Mouse (Mus musculus): ENCODE data around the gene Bri3.
"Not testable (repeated sequence)": the region's sequence is repeated elsewhere in the genome, so short reads cannot be mapped to it uniquely, and the experiment has no call there.

Gene Bri3

DNA sequence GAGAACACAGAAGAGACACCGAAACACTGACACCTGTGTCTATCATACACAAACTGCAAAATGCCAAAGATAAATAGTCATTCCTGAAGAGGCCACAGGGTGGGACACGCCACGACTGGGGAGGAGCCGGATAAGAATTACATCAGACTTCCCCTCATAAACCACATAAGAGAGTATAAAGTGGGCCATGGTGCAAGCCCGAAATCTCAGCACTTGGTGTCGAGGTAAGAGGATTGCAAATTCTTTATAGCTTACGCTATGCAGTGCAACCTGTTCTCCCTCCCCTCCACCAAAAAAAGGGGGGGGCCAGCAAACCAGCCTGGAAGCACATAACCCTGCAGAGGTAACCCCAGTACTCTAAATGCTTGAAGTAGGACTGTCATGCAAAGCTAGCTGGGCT is 50.7 kb downstream of the Bri3 start:
- no peak for DNase-seq (ENCODE audit: low spot score in 2 of 2)

DNA sequence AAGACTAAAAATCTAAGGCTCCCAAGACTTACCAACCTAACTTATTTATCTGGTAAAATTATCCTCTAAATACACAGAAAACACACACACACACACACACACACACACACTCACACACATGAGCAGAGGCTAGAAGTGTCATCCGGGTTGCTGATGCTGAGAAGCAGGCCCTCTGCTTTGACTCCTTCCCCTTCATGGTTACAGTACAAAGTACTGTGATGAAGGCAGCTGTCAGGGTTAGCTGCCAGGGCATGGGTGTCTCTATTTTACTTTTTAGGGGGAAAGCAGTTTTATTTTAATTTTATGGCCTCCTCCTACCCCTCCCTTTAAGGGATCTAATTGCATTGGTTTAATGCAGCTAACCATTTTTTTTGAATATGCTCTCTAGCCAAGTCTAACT is 51.1 kb downstream of the Bri3 start:
- no peak for DNase-seq (ENCODE audit: low spot score in 2 of 2)

DNA sequence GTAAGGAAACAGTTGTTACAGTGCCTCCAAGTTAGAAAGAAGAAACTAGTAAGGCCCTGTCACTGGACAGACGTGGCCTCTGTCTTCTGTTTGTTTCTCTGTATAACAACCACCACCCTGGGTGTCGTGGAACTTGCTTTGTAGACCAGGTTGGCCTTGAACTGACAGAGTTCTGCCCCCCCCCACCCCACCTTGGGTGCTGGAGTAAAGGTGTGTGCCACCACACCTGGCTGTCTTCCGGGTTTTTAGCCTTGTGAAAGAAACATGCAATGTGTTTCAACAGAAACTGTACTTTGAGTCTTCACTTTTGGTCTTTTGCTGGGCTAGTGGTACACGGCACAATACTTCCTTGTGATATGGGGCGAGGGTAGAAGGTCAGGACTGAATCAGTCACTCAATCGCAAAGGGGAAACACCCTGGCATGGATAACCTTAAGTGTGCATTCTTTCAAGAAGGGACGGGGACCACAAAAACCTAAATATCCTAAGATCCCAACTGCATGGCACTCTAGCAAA is 51.9 kb downstream of the Bri3 start:
- no peak for DNase-seq (ENCODE audit: low spot score in 2 of 2)

DNA sequence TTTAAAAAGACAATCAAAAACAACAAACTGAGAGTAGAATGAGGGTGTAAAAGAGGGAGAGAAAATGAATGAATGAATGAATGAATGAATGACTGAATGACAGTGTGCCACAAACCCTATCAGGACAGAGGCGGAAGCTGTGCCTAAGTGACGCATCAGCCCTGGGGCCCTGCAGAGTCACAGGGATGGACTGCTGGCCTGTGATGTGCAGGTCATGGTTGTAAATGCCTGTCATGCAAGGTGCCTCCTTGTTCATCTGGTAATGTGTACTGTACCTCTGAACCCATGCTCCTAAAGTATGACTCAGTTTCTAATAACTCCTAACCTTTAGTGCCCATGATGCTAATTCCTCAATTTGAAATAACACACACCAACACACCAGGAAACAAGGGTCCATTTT is 58.8 kb downstream of the Bri3 start:
- DNase-seq (ENCODE audit: low spot score in 2 of 2): no peak

DNA sequence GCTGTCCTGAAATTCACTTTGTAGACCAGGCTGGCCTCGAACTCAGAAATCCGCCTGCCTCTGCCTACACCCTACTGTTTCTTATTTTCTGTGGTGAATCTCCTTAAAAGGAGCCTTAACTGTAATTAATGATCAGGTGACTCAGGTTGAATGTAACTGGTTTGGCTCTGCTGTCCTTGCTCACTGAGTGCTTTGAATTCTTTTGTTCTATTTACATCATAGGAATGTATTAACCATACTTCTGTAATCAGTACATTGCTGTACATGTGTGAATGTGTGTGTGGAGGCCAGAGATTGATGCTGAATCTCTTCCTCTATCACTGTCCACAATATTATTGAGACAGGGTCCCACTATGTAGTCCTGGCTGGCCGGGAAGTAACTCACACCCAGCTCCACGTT is 64.7 kb downstream of the Bri3 start:
- DNase-seq (ENCODE audit: low spot score in 2 of 2): no peak

DNA sequence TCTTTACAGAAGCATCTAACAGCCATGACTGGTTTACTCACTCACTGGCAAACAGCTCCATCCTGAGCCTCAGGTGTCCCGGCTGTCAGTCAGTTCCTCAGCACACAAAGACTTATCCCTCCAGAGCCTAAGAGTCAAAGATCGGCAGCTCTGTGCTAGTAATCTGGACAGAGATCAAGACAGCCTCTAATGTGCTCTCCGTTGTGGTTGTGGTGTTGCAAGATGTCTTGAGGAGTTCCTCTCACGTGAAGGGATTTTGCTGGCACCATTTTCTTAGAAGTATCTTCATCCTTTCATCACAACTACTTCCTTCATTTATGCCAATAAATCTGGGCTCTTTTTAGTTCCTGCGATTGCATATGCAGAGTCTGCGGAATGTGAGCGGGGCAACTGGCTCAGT is 67.9 kb downstream of the Bri3 start:
- DNase-seq (ENCODE audit: low spot score in 2 of 2): no peak

DNA sequence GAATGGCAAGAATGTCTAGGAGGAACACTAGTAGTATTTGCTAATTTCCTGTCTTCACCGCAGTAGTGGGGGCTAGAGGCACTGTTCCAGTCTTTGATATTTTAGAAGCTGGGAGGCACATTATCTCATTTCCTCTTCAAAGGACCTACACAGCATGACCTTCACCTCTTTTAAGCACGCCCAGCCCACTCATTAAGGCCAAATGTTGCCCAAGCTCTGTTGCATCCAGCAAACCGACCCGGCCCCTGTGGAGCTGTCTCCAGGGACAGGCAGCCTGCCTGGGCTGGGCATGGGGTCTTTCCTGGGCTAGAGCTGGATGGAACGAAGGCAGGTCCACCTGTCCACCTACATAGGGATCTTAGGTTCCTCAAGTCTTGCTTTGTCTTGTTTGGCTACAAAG is 69.1 kb downstream of the Bri3 start:
- DNase-seq (ENCODE audit: low spot score in 2 of 2): no peak

DNA sequence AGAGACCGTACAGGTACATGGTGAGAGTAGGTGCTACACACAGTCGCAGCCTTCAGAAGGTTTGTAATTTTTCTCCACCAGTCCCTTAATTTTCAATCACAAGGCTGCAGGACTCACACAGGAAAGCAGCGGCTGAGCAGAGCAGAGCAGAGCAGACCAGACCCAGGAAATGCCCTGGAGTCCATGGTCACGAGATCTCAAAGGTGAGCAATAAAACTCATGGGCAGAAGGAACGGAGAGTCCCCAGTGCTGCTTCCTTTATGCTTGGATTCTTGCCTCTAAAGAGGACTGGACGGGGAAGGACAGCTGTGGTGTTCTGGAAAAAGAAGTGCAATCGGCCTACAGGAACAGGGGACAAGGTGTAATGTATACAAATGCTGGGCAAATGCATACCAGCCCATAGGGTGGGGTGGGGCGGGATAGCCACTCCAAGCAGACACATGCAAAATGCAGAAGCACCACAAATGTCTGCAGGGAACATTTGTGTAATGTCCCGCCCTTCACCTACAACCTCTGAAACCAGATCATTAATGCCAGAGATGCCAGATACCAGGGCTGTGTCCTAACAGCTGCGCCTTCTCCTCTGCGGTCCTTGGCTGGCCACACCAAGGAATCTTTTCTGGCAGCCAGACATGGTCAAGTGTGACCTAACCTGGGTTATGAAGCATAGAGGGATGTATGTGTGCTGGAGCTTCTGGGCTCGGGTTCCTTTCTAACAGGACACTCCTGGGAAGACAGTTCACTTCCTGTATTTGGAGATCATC is 70.7 kb downstream of the Bri3 start:
- no peak for DNase-seq (ENCODE audit: low spot score in 2 of 2)

DNA sequence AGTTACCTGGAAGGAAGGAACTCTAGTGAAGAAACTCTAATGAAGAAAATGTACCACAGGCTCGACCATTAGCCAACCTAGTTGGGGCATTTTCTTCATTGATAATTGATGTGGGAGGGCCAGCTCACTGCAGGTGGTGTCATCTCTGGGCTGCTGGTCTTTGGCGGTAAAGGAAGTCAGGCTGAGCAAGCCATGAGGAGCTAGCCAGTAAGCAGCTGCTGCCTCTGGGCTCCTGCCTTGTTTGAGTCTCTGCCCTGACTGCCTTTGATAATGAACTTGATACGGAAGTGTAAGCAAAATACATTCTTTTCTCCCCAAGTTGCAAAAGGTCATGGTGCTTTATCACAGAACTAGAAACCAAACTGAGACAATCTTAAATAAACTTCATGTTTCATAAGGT is 72.2 kb downstream of the Bri3 start:
- no peak for DNase-seq (ENCODE audit: low spot score in 2 of 2)

DNA sequence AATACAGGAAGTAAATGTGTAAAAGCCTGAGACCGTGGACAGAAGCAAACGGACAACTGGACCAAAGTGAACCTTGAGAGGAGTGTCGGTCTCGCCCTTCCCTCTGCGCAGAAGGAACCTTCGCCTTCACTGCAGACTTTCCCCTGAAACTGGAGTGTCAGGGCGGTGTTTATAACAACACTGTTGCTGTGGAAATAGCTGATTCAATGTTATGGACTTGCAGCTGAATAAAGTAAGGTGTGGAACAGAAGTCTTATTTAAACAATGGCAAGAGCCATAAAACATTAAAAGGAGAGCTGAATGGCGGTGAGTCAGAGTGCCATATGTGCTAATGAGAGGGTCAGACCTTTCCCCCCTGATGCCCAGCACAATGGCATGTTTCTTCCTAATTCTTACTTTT is 73.2 kb downstream of the Bri3 start:
- no peak for DNase-seq (ENCODE audit: low spot score in 2 of 2)

DNA sequence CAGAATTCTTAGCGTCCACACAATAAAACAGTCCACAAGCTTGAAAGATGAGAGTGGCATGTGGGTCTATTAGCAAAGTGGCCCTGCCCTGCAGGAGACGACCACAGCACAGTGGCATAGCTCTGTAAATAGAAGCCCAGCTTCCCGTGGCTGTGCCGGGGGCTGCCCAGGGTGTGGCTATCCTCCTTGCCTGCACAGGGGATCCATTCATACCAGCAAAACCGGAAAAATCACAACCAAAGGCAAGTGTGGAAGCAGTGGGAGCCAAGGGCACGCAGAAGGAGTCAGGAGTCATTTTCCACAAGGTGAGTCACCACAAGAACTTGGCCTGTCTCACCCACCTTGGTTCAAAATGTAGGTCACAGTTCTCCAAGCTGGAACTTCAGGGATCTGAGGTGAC is 74.0 kb downstream of the Bri3 start:
- DNase-seq (ENCODE audit: low spot score in 2 of 2): no peak

DNA sequence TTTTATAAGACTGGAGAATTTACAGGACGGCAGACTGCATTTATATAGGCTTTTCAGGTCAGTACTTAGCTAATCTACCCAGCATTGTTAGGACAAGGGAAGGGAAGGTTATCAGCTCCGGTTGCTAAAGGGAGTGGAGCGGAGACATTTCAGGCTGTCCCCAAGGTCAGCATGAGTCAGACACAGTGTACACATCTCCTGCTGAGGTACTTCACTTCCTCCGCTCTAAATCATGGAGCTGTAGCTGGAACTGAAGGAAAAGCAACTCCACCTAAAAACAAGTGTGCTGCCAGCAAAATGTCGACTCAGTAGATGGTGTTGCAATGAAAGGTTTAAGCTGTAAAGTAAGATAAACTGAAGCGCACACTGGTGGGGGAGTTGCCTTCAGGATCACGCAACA is 77.4 kb downstream of the Bri3 start:
- DNase-seq (ENCODE audit: low spot score in 2 of 2): no peak

DNA sequence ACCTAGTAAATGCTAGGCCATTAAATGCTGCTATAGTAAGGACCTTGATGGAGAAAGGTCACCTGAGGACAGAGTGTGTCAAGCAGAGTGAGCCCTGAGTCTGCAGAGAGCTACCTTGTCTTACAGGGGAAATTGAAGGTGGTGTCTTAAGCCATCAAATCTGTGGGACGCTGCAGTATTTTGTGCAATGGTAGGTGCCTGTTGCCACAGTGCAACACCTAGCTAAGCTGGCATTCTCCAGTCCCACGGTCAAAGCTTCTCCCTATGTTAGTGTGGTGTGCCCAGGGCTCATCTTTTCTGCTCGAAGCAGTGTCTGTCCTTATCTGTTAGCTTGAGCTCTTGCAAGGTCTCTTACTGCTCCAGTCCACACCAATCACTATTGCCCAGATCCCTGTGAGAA is 78.5 kb downstream of the Bri3 start:
- no peak for DNase-seq (ENCODE audit: low spot score in 2 of 2)

DNA sequence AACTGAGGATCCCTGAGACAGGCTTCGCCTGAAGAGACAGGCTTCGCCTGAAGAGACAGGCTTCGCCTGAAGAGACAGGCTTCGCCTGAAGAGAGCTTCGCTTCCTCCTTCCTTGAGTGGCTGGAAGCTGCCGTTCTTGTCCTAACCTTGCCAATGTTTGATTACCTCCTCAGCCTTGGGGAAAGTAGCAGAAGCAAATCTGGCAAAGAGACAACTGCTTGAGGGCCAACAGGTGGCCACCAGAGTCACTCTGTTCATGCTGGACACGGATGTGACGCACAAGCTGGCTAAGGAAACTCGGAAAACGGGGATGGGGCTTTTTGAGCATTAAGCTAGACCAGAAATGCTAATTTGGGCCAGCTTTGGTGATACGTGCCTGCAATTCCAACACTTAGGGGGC is 89.8 kb downstream of the Bri3 start:
- no peak for DNase-seq (ENCODE audit: low spot score in 2 of 2)

DNA sequence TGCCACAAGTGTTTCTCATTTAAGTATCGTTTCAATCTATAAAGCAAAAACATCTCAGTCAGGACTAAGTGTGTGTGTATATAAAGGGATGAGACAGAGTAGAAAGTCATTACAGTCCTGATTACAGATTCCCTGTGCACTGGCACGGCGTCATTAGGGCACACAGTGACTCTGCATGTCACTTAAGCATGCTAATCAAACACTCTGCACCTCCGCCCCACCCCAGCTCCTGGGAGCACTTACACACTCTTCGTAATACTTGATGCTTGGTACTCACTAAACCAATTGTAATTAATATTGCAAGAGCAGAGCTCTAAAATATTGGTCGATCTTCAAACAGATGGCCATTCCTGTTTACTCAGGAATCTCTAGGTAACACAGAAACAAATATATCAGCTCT is 91.1 kb downstream of the Bri3 start:
- not testable (repeated sequence) for DNase-seq (ENCODE audit: low spot score in 2 of 2)

DNA sequence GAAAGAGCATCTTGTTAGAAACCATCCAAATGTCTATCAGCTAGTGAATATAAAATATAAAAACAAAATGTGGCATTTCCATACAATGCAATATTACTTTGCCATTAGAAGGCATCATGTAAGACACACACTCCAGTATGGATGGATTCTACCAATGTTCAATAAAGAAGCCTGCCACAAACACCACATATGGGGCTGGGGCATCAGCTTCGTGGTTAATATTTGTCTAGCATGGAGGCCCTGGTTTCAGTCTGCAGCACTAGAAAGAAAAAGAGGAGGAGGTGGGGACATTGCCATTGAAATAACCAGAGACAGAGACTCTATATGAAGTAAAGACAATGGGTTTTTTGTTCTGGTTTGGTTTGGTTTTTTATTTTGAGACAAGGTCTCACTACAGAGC is 94.5 kb downstream of the Bri3 start:
- DNase-seq (ENCODE audit: low spot score in 2 of 2): no peak

DNA sequence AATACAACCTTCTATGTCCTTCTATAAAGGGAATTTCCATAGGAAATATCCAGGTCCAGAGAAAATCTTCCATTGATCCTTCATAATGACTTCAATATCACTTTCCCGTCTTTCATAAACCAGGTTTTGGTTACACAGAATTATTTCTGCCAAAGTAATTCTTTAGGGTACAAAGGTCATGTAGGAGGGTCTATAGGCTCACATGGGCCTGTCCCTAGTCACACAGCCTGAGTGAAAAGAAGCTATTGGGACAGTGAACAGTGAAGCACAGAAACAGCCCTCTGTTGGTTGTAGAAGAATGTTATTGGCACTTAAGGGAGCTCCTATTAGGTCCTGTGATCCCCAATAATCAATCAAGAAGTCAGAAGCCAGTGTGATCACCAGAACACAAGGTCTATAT is 96.8 kb downstream of the Bri3 start:
- DNase-seq (ENCODE audit: low spot score in 2 of 2): no peak

DNA sequence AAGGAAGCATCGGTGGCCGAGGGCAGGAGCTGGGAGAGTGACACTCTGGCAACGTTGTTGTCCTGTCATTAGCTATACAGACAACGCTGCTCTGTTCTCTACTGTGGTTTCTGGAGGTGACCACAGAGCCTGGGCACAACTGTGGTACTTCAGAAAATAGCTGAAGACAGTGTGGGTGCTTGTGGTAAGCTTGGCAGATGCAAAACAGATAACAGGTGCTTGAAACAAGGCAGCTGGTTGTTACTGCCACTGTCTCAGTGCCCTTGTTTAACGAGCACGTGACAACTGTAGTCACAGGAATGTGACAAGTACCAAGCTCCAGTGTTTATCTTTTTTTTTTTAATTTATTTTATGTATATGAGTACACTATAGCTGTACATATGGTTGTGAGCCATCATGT is 100.4 kb downstream of the Bri3 start:
- DNase-seq (ENCODE audit: low spot score in 2 of 2): no peak

DNA sequence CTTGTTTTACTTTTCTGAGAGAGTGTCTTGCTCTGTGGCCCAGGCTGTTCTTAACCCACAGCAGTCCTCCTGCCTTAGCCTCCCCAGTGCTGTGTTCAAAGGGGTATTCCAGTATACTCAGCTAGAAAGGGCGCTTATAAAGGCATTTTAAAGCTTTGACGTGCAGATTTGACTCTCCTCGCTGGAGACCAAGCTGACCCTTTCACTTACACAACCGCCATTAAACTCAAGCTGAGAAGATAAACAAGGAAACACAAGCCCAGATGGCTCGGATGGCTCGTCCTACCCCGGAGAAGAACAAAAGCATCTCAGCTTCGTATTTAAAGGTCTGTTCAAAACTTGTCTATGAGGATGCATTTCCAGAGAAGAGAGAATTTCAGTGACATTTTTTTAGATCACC is 106.9 kb downstream of the Bri3 start:
- DNase-seq (ENCODE audit: low spot score in 2 of 2): no peak

DNA sequence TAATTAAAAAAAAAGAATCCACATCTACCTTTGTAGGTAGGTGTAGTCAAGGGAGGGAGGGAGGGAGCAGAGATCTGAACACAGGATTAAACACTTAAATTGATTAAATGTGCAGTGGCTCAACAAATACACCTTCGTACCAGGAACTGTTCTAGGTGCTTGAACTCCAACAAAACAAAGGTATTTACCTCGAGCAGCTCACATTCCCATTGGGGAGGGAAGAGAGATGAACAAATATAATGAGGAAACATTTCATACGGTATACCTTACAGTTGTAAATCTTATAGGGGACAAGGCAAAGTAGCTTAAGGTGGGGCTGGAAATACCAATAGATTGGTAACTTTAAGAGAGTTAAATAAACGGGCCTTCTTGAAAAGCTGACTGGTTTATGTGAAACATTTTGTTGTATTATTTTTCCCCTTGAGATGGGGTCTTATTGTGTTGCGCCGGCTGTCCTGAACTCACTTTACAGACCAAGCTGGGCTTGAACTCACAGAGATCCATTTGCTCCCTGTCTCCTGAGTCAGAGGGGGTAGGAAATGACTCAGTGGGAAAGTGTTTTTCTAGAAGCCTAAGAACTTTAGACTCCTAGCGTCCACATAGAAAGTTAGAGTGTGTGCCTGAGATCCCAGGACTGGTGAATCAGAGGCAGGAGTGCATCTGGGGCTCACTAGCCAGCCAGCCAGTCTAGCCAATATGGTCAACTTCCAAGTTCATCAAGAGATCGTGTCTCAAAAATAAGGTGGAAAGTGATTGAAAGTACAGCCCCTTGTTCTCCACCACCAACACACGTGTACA is 108.2 kb downstream of the Bri3 start:
- no peak for DNase-seq (ENCODE audit: low spot score in 2 of 2)

DNA sequence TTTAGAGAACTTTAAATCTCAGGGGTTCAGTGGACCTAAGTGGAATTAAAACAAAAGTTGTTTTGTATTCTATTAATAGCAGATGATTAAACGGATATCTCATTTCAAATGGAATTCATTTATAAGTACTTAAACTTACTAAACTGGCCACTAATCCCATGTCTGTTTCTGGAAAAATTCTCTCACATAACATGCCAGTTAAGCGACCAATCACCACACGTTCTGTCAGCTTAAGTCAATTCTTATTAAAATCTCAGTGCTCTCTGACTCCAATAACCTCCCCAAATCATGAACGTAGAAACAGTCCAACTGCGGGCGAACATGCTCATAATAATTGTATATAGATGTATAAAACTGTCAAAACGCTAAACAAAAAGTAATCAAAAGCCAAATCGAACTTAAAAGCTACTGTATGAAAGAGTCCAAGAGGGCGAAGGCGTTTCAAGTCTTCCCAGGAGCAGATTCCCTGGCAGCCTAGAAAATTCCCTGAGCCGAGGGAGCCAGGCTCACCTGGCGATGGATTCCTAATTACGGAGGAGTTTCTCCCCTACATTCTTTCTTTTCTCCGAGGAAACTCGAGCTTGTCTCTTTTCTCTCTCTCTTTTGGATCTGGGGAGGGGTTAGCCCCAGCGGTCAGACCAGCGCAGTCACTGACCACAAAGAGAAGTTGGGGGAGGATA is 112.7 kb downstream of the Bri3 start:
- no peak for DNase-seq (ENCODE audit: low spot score in 2 of 2)

DNA sequence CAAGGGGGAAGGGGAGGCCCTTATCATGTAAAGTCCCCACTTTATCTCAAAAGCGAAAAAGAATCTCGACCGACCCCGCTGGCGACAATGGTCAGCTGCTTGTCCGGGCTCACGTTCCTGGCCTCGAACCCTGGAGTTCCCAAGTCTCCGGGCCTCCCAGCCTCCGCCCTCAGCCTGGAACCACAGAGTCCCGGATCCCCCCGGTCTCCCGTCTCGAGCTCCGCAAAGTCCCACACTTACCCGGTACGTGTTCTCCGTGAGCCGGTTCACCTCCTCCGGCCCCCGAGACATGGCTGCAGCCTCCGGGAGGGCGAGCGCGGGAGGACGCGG is 113.3 kb downstream of the Bri3 start:
- peak in 1 of 2 experiments; percentile 6 for DNase-seq (ENCODE audit: low spot score in 2 of 2)
